Mouse (Mus musculus) lung, embryonic 15.5 days (tissue): ENCODE data around the gene Gm6904. TPM values are rescaled to one million over a fixed set of nuclear protein-coding genes. Genes with fewer than 3 reads are reported as not detected.

Experiments used
- ATAC-seq: fragments of 200-750 bp; cut with Nextera tagmentation; 2 replicates; pipeline ENCODE4 v1.8.0; 2017; ENCODE audit warnings: moderate number of reproducible peaks, borderline replicate concordance; ENCODE audit not compliant: low FRiP score, low TSS enrichment; ENCODE audit errors: extremely low read depth
- H3K27ac ChIP-seq: fragments of 300-500 bp; sonication (generic); 2 replicates; pipeline ENCODE4 v1.5.1; 2015; ENCODE audit warnings: moderate library complexity, mild to moderate bottlenecking, inconsistent platforms
- H3K27me3 ChIP-seq: fragments of 300-500 bp; sonication (generic); 2 replicates; pipeline ENCODE4 v1.6.1; 2015; ENCODE audit warnings: inconsistent platforms
- H3K36me3 ChIP-seq: fragments of 300-500 bp; sonication (generic); 2 replicates; pipeline ENCODE4 v1.6.1; 2015; ENCODE audit warnings: inconsistent platforms
- H3K4me1 ChIP-seq: fragments of 300-500 bp; sonication (generic); 2 replicates; pipeline ENCODE4 v1.6.1; 2015; ENCODE audit warnings: inconsistent platforms
- H3K4me2 ChIP-seq: fragments of 300-500 bp; sonication (generic); 2 replicates; pipeline ENCODE4 v1.6.1; 2015; ENCODE audit warnings: inconsistent platforms, mild to moderate bottlenecking, moderate library complexity
- H3K4me3 ChIP-seq: fragments of 300-500 bp; sonication (generic); 2 replicates; pipeline ENCODE4 v1.5.1; 2015; ENCODE audit warnings: mild to moderate bottlenecking, inconsistent platforms
- H3K9ac ChIP-seq: fragments of 300-500 bp; sonication (generic); 2 replicates; pipeline ENCODE4 v1.6.1; 2015; ENCODE audit warnings: inconsistent platforms
- H3K9me3 ChIP-seq: fragments of 300-500 bp; sonication (generic); 2 replicates; pipeline ENCODE4 v1.6.1; 2016; ENCODE audit warnings: inconsistent platforms
- WGBS: fragments of 180-500 bp; shearing (Covaris S2); methylation state at CpG from one replicate; pipeline ENCODE4 v1.1.7; 2015; 5-methylcytosine and 5-hydroxymethylcytosine counted together
- polyA plus RNA-seq: library from polyadenylated mRNA; unstranded; fragments of >200 nt; fragmentation: Nextera tagmentation; extraction: Ambion mirVana; gene quantifications from 2 replicates; pipeline ENCODE4 v1.2.1, GENCODE M21; 2015

Gm6904 gene
- polyA plus RNA-seq, 1 experiment from 2014 or later = 0.16 TPM

DNA sequence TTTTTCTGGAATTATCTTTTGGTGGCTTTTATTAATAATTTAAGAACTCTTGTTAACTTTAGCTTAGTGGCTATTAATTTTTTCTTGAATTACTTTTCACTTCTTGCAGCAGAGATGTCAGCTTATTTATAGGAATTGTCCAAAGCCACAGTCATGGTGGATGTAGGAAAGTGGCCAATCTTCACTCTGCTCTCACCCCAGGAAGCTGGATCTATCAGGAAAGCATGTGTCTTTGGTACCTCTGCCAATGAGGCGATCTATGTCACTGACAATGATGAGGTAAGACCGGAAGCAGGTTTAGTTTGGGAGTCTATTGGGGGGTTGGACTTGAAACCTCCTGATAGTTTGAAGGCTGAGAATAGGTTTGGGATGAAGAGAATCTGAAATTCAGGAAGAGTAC, 50.2 kb downstream of the Gm6904 start:
- peaks cover 10% of the 10 kb centered on the region; the same call in 1 of the 2 replicates for H3K36me3 ChIP-seq
- no peak overlapping the region for H3K9ac ChIP-seq
- peaks cover 10% of the 10 kb centered on the region; the same call in 1 of the 2 replicates for H3K4me1 ChIP-seq
- no peak overlapping the region for H3K4me3 ChIP-seq
- 94% methylated on average over 2 of the region's 2 CpGs for WGBS
- no peaks in the 10 kb centered on the region for H3K9me3 ChIP-seq
- no peak overlapping the region for H3K4me2 ChIP-seq
- no peak for ATAC-seq
- no peaks in the 10 kb centered on the region for H3K27me3 ChIP-seq
- H3K27ac ChIP-seq = no peak overlapping the region

DNA sequence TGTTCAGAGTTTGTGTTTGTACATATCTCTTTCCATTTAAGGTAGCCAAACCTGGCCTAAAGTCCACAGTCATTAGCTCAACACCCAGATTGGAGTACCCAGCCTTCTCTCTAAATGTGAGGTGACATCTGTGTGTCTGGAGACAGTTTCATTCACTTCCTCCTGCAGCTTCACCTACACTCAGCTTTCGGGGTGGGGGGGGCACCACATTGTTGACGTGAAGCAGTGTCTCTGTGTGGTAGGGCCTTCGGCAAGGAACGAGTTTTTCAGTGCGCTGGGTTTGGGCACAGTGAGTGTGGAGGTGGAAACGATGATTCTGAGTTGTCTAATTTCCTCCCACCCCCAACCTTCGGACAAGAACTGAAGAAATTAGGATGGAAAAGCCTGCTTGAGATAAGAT, 51.0 kb downstream of the Gm6904 start:
- no peak for ATAC-seq
- 83% methylated on average over 7 of the region's 7 CpGs for WGBS
- H3K9ac ChIP-seq = no peak overlapping the region
- H3K27me3 ChIP-seq = no peaks in the 10 kb centered on the region
- H3K9me3 ChIP-seq = no peaks in the 10 kb centered on the region
- H3K27ac ChIP-seq = no peak overlapping the region
- H3K4me3 ChIP-seq = no peak overlapping the region
- peaks cover 9% of the 10 kb centered on the region; the same call in 1 of the 2 replicates for H3K36me3 ChIP-seq
- no peak overlapping the region for H3K4me2 ChIP-seq
- peaks cover 11% of the 10 kb centered on the region; the same call in 1 of the 2 replicates for H3K4me1 ChIP-seq

DNA sequence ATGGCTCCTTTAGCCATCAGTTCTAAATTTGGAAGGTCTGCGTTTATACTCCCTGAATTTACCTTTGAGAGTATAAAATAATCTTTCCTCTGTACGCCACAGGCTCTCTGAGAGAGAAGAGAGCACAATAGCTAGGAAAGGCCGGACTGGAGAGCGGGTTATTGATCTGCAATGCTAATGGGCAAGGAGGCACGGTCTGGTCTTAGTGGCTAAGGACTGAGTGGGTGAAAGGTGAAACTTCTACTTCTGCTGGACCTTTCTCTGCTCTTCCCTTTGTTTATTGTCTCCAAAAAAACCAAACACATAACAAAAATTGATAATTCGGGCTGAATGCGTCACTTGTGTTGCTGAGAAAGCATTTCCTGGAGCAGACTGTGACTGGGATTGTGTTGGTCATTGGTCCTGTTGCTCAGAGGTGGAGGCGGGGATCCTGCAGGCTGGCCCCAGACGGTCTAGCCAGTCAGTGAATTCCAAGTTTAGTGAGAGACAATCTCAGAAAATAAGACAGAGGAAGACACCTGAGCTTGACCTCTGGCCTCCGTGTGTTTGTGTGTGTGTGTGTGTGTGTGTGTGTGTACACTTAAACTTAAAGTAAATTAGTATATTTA, 53.9 kb downstream of the Gm6904 start:
- Histone ChIP-seq H3K4me2 (no peak overlapping the region), H3K4me3 (no peak overlapping the region), H3K4me1 (peaks cover 24% of the 10 kb centered on the region; the same call in 1 of the 2 replicates), H3K9me3 (no peaks in the 10 kb centered on the region), H3K36me3 (no peaks in the 10 kb centered on the region), H3K27me3 (no peaks in the 10 kb centered on the region), H3K9ac (no peak overlapping the region), H3K27ac (no peak overlapping the region)
- ATAC-seq = no peak
- 66% methylated on average over 10 of the region's 10 CpGs for WGBS

DNA sequence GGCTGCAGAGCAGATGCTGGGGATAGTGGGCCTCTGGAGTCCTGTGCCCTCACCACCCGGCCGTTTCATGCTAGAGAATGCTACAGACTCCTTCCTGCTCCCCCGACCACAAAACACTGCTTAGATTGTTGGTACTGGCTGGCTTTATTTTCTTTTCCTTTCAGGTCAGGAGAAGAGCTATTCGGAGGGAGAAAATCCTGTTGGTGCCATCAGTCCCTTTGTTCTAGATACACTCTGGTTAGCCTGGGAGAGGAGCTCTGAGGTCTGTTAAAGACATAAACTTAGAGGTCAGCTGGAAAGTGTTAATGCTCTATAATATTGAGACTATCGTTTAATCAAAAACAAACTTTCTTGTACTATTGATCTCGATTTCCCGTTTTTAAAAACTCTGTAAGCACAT, 54.6 kb downstream of the Gm6904 start:
- Histone ChIP-seq H3K36me3 (no peaks in the 10 kb centered on the region), H3K4me2 (no peak overlapping the region), H3K27me3 (no peaks in the 10 kb centered on the region), H3K27ac (no peak overlapping the region), H3K4me3 (no peak overlapping the region), H3K9ac (no peak overlapping the region), H3K4me1 (peaks cover 26% of the 10 kb centered on the region; the same call in 1 of the 2 replicates), H3K9me3 (no peaks in the 10 kb centered on the region)
- no peak for ATAC-seq
- WGBS = 38% methylated on average over 7 of the region's 7 CpGs

DNA sequence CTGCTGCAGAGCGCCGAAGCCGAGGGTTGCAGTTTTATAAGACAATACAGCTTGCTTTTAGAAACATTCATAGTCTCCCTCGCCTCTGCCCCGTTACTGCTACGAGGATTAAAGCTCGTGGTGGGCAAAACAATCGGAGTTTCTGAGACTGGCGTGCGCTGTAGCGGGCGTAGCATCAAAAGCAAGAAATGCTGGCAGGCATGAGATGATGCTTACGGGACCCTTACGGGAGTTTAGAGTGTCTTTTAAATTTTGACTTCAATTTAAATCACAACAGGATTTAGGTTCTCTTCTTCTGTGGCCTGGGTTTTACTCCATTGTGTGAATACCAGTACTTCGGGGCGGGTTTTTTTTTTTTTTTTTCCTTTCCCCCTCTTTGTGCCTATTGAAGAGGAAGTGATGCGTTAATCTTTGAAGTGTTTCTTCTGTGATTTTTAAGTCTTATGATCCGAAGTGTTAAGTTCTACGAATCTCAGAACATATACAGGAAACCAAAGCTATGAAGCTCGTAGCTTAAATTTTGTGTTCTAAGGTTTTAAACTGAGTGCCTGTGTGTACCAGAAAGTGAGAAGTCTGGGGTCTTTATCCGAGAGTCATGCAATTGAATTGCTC, 58.3 kb downstream of the Gm6904 start:
- H3K4me3 ChIP-seq = peak overlapping the region; percentile 71

DNA sequence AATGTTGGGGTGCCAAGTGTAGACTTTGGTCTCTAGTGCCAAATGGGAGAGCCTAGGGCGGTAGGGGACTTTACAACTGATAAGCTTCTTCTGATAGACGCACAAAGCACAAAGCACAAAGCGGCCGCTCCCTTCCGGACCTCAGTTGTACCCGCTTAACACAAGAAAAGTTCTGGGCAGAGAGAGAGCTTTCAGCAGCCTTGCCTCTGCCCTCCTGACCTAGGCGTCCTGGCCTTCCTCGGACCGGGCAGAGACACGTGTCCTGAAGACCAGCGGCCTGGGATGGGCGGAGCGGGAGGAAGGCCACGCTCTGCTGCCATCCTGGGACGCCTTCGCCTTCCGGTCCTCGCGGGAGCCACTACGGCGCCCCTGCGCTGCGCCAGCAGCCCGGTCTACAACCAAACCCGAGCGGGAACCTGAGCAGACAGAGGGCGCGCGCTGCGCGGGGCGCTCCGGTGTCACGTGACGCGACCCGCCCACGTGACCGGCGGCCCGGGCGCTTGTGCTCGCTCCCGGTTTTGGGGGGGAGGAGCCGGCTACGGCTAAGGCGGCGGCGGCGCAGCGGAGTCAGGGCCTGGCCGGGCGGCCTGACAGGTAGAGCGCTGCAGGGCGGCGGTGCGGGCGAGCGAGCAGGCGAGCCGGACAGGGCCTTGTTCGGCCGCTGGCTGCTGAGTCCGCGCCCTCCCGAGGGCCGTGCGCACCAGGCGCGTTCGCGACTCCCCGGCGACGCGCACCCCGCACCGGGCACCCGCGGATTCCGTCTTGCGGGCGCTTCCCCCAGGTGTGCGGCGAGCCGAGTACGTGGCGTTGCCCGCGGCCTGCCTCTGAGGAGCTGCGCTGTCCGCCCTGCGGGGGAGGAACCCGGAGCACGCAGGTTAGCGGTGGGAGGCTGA, 59.1 kb downstream of the Gm6904 start, which contains the start of gene Rcbtb1:
Rcbtb1 (plus strand) TSS at position 499 of the 893 bp plus-strand sequence.
- no peaks in the 10 kb centered on the region for H3K36me3 ChIP-seq
- H3K4me2 ChIP-seq = peak within 1 kb of the TSS; percentile 70

More for the DNA sequence above, 58.3 kb downstream of the Gm6904 start:
- Histone ChIP-seq H3K27ac (peak overlapping the region; percentile 94), H3K4me2 (peak overlapping the region; percentile 70), H3K27me3 (no peaks in the 10 kb centered on the region), H3K9ac (peak overlapping the region; percentile 86), H3K9me3 (no peaks in the 10 kb centered on the region), H3K36me3 (no peaks in the 10 kb centered on the region), H3K4me1 (peaks cover 24% of the 10 kb centered on the region; the same call in 1 of the 2 replicates)
- under 1% methylated on average over 21 of the region's 21 CpGs for WGBS
- ATAC-seq = no peak

More for the DNA sequence above, 59.1 kb downstream of the Gm6904 start, which contains the start of gene Rcbtb1:
- Histone ChIP-seq H3K27ac (peak within 1 kb of the TSS; percentile 94), H3K27me3 (no peaks in the 10 kb centered on the region), H3K9me3 (no peaks in the 10 kb centered on the region), H3K9ac (peak within 1 kb of the TSS; percentile 86), H3K4me3 (peak within 1 kb of the TSS; percentile 71), H3K4me1 (peaks cover 24% of the 10 kb centered on the region; the same call in 1 of the 2 replicates)
- peak; percentile 97 for ATAC-seq
- WGBS = under 1% methylated on average over 69 of the region's 96 CpGs

Other genes with a start within 250 kb of the Gm6904 start
- gene 1700129C05Rik, start 117.3 kb downstream of the Gm6904 start, polyA plus RNA-seq = not detected in 2 replicates
- not detected in 2 replicates for gene Gm5142, start 81.5 kb downstream of the Gm6904 start, polyA plus RNA-seq
- 53.6 and 54.6 TPM in 2 replicates for gene Rcbtb1, start 59.0 kb downstream of the Gm6904 start, polyA plus RNA-seq
- gene Phf11a, start 37.3 kb upstream of the Gm6904 start, polyA plus RNA-seq = 0.16 TPM in 1 of 2 replicates, not detected in the other
- gene Phf11b, start 81.1 kb upstream of the Gm6904 start, polyA plus RNA-seq = 0.49 and 0.55 TPM in 2 replicates
- gene Phf11d, start 105.3 kb upstream of the Gm6904 start, polyA plus RNA-seq = 1.4 and 1.7 TPM in 2 replicates
- gene Phf11c, start 135.2 kb upstream of the Gm6904 start, polyA plus RNA-seq = 0.55 and 0.64 TPM in 2 replicates
- 11.7 and 12.5 TPM in 2 replicates for gene Setdb2, start 180.7 kb upstream of the Gm6904 start, polyA plus RNA-seq
- gene Cab39l, start 180.8 kb upstream of the Gm6904 start, polyA plus RNA-seq = 41.8 and 44.7 TPM in 2 replicates